Mouse (Mus musculus) hindbrain, embryonic 13.5 days (tissue): ENCODE results near the gene Rnf216. TPM values are rescaled to one million over a fixed set of nuclear protein-coding genes. Genes with fewer than 3 reads are reported as not detected.
A peak's percentile ranks its signal among the peaks of the same experiment; 100 is the strongest.

ENCODE experiments used
- ATAC-seq: fragments of 200-750 bp; cut with Nextera tagmentation; 2 replicates; pipeline ENCODE4 v1.8.0; 2017; ENCODE audit warnings: moderate TSS enrichment; ENCODE audit not compliant: low FRiP score
- H3K27ac ChIP-seq: fragments of 300-500 bp; sonication (generic); 2 replicates; pipeline ENCODE4 v1.5.1; 2015; ENCODE audit warnings: inconsistent platforms, mild to moderate bottlenecking, moderate library complexity
- H3K27me3 ChIP-seq: fragments of 300-500 bp; sonication (generic); 2 replicates; pipeline ENCODE4 v1.6.1; 2015; ENCODE audit warnings: mild to moderate bottlenecking, inconsistent platforms
- H3K36me3 ChIP-seq: fragments of 300-500 bp; sonication (generic); 2 replicates; pipeline ENCODE4 v1.6.1; 2015; ENCODE audit warnings: mild to moderate bottlenecking, inconsistent platforms
- H3K4me1 ChIP-seq: fragments of 300-500 bp; sonication (generic); replicated peaks from 2 replicates; pipeline ENCODE4 v1.6.1; 2015; ENCODE audit warnings: inconsistent platforms
- H3K4me2 ChIP-seq: fragments of 300-500 bp; sonication (generic); 2 replicates; pipeline ENCODE4 v1.6.1; 2015; ENCODE audit warnings: inconsistent platforms, mild to moderate bottlenecking, moderate library complexity
- H3K4me3 ChIP-seq: fragments of 300-500 bp; sonication (generic); 2 replicates; pipeline ENCODE4 v1.5.1; 2015; ENCODE audit warnings: mild to moderate bottlenecking, inconsistent platforms
- H3K9ac ChIP-seq: fragments of 300-500 bp; sonication (generic); 2 replicates; pipeline ENCODE4 v1.6.1; 2015; ENCODE audit warnings: mild to moderate bottlenecking, inconsistent platforms
- H3K9me3 ChIP-seq: fragments of 300-500 bp; sonication (generic); 2 replicates; pipeline ENCODE4 v1.6.1; 2016; ENCODE audit warnings: inconsistent platforms
- WGBS: fragments of 180-500 bp; shearing (Covaris S2); methylation state at CpG from one replicate; pipeline ENCODE4 v1.1.7; 2015; 5-methylcytosine and 5-hydroxymethylcytosine counted together
- polyA plus RNA-seq: library from polyadenylated mRNA; unstranded; fragments of >200 nt; fragmentation: Nextera tagmentation; extraction: Ambion mirVana; gene quantifications from 2 replicates; pipeline ENCODE4 v1.2.1, GENCODE M21; 2015

Rnf216 gene
- polyA plus RNA-seq, 1 experiment from 2014 or later, result 34.0 TPM

DNA sequence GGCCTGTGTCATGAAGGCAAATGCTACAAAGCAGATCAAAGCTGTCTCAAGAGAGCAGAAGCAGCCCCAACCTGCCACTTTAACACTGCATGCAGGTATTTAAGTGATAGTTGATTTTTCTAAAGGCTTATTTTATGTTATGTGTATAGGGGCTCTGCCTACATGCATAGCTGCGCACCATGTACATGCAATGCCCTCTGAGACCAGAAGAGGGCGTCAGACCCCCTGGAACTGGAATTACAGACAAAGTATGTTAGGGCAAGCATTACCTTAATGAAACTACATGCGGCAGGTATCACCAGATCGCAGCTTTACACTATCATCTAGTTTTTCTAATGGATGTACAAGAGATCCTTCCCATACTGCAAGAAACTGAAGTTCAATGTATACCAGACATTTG is 27.9 kb downstream of the Rnf216 start:
- H3K27me3 ChIP-seq, result no peaks in the 10 kb centered on the region
- H3K4me1 ChIP-seq, result no peaks in the 10 kb centered on the region
- no peak overlapping the region for H3K4me3 ChIP-seq
- H3K9ac ChIP-seq, result no peak overlapping the region
- H3K4me2 ChIP-seq, result no peak overlapping the region
- ATAC-seq, result no peak
- peaks cover 70% of the 10 kb centered on the region for H3K36me3 ChIP-seq
- H3K9me3 ChIP-seq, result no peaks in the 10 kb centered on the region
- H3K27ac ChIP-seq, result no peak overlapping the region
- WGBS, result 68% methylated on average over 4 of the region's 4 CpGs

DNA sequence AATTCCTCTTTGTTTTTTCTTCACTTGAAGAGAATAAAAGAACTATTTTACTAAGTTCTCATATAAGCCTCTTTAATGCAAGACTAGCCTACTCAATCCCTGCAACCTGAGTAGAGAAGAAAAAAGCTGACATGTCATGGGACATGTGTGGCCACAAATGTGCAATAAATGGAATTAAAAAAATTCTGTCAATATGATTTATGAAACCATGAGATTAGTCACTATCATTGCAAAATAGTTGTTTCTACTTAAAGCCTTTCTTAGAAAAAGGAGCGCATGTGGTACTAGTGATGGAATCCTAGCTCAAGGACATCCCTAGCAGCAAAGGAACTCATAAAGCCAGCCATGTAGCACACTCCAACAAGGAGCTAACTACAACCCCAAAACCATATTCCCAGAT is 33.0 kb downstream of the Rnf216 start:
- no peak overlapping the region for H3K4me2 ChIP-seq
- H3K4me3 ChIP-seq, result no peak overlapping the region
- H3K9ac ChIP-seq, result no peak overlapping the region
- no peak for ATAC-seq
- H3K27me3 ChIP-seq, result no peaks in the 10 kb centered on the region
- no peak overlapping the region for H3K27ac ChIP-seq
- no peaks in the 10 kb centered on the region for H3K4me1 ChIP-seq
- no peaks in the 10 kb centered on the region for H3K9me3 ChIP-seq
- WGBS, result 100% methylated on average over 1 of the region's 1 CpGs
- H3K36me3 ChIP-seq, result peaks cover 76% of the 10 kb centered on the region

DNA sequence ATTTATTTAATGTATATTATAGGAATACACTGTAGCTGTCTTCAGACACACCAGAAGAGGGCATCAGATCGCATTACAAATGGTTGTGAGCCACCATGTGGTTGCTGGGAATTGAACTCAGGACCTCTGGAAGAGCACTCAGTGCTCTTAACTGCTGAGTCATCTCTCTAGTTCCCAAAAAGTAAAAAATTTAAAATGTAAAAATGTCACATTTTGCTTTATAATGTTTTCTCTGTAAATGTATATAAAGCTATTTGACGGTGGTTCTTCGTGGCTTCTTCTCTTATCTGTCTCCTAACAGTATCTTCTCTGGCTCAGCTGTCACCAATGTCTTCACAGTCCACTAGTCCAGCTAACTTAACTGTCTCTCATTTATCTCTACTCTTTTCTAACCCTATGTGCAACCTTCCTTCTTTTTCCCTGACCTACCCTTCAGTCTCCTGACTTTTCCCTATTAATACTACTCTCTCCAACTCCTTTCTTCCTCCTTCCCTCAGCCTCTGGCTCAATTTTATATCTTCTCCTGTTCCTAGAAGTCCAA is 36.1 kb downstream of the Rnf216 start:
- H3K27me3 ChIP-seq, result no peaks in the 10 kb centered on the region
- no peak overlapping the region for H3K9ac ChIP-seq
- no peak overlapping the region for H3K4me2 ChIP-seq
- H3K4me1 ChIP-seq, result no peaks in the 10 kb centered on the region
- H3K9me3 ChIP-seq, result no peaks in the 10 kb centered on the region
- peaks cover 78% of the 10 kb centered on the region for H3K36me3 ChIP-seq
- no peak for ATAC-seq
- no peak overlapping the region for H3K27ac ChIP-seq
- 93% methylated on average over 3 of the region's 3 CpGs for WGBS
- no peak overlapping the region for H3K4me3 ChIP-seq

DNA sequence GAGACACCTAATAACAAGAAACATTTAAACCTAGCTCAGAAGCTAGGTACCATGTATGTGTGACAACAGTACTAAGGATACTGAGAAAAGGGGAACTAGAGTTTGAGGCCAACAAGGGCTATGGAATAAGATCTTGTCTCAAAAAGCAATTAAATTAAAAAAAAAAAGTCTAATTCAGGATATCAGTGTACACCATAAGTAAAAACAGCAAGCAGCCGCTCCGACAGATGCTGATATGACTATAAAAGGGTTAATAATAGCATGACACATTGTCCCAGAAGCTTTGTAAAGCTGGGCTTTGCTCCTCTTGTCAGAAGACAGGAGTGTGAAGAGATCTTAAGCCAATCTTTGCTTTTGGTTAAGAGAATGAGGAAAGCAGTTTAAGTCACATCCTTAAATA is 36.8 kb downstream of the Rnf216 start:
- H3K9ac ChIP-seq, result no peak overlapping the region
- no peaks in the 10 kb centered on the region for H3K27me3 ChIP-seq
- H3K4me3 ChIP-seq, result no peak overlapping the region
- no peaks in the 10 kb centered on the region for H3K9me3 ChIP-seq
- H3K27ac ChIP-seq, result no peak overlapping the region
- H3K4me1 ChIP-seq, result no peaks in the 10 kb centered on the region
- no peak overlapping the region for H3K4me2 ChIP-seq
- WGBS, result 97% methylated on average over 2 of the region's 2 CpGs
- peaks cover 73% of the 10 kb centered on the region for H3K36me3 ChIP-seq
- ATAC-seq, result no peak

DNA sequence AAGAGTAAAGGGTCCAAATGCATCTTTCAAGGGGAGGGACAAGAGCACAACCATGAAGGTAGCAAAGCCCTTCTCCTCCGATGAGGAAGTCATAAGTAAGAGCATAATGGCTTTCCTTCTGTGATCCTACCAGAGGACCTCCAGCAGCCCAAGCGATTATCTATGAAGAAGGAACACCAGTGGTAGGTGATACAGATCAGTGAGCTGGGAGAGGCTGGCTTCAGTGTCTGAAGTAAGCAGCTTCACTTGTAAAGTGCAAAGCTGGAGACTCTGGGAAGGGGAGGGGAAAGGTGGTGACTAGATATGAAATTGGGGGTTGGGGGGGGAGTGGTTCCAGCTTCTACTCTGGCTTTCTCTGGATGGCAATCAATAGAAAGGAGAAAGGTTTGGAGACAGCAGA is 43.7 kb downstream of the Rnf216 start:
- 95% methylated on average over 2 of the region's 2 CpGs for WGBS
- Histone ChIP-seq H3K36me3 (peaks cover 46% of the 10 kb centered on the region), H3K9me3 (no peaks in the 10 kb centered on the region), H3K9ac (no peak overlapping the region), H3K4me3 (no peak overlapping the region), H3K4me1 (peaks cover 4% of the 10 kb centered on the region; the same call in 1 of the 2 replicates), H3K4me2 (no peak overlapping the region), H3K27me3 (no peaks in the 10 kb centered on the region), H3K27ac (no peak overlapping the region)
- no peak for ATAC-seq

DNA sequence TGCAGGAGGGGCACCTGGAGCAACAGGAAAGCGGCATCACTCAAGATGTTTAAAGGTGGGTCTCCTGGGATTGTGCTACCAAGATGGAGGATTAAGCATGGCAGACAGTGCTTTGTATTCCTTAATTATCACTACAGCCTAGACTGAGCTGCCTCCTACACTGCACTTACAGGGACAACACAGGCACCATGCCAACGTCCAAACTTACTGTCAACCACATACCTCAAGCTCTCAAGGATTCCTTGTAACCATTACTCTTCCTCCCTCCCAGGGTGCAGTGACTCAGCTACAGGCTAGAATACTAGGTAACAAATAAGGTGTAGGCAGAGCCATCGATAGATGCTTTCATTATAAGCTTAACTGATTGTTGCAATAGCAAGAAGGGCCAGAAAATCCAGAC is 44.4 kb downstream of the Rnf216 start:
- Histone ChIP-seq H3K4me2 (no peak overlapping the region), H3K4me3 (no peak overlapping the region)
- WGBS, result 93% methylated on average over 3 of the region's 3 CpGs

DNA sequence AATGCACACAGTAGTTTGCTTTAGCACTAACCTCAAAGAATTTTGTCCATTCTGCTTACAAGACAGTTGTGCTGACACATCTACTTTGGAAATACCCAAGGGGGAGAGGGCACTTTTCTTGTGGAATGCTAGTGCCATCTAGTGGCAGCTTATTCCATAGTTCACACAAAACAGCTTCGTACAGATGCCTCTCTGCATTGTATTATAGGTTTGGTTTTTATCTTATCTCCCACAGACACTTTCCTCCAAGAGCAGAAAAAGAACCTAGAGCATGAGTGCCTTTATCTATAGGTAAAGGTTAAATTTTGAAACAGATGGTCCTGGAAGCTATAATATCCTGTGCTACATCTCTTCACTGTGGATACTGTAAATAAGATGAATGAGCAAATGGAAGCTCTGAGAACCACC is 46.2 kb downstream of the Rnf216 start:
- Histone ChIP-seq H3K9ac (no peak overlapping the region), H3K4me3 (no peak overlapping the region), H3K27ac (peak overlapping the region; percentile 10; the same call in 1 of the 2 replicates), H3K4me1 (peaks cover 5% of the 10 kb centered on the region), H3K9me3 (no peaks in the 10 kb centered on the region), H3K27me3 (no peaks in the 10 kb centered on the region), H3K4me2 (no peak overlapping the region), H3K36me3 (peaks cover 46% of the 10 kb centered on the region)
- ATAC-seq, result no peak
- WGBS, result 12% methylated on average over 1 of the region's 1 CpGs

More for the DNA sequence above, 44.4 kb downstream of the Rnf216 start:
- Histone ChIP-seq H3K9me3 (no peaks in the 10 kb centered on the region), H3K9ac (no peak overlapping the region), H3K4me1 (peaks cover 4% of the 10 kb centered on the region; the same call in 1 of the 2 replicates), H3K27ac (no peak overlapping the region), H3K36me3 (peaks cover 44% of the 10 kb centered on the region), H3K27me3 (no peaks in the 10 kb centered on the region)
- ATAC-seq, result no peak

DNA sequence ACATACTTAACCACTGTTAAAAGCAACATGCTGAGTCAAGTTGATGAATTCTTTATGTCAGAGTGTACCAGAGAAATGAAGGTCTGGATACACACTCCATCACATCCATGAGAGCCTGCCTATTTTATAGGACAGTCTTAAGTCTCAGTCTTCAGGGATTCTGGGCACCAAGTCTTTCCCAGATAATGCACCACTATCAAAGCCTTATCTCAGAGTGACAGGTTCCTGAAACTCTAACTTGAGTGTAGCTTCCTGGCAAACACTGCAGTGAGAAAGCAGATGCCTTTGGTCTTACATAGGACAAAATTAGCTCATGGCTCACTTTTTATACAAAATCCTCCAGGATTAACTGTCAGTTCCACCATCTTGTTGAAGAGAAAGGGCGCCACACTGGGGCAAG is 46.7 kb downstream of the Rnf216 start:
- Histone ChIP-seq H3K9ac (no peak overlapping the region), H3K4me2 (no peak overlapping the region), H3K9me3 (no peaks in the 10 kb centered on the region), H3K27me3 (no peaks in the 10 kb centered on the region), H3K27ac (peak overlapping the region; percentile 10; the same call in 1 of the 2 replicates), H3K4me1 (peaks cover 9% of the 10 kb centered on the region), H3K36me3 (peaks cover 48% of the 10 kb centered on the region), H3K4me3 (no peak overlapping the region)
- WGBS, result 97% methylated on average over 1 of the region's 1 CpGs
- ATAC-seq, result no peak

DNA sequence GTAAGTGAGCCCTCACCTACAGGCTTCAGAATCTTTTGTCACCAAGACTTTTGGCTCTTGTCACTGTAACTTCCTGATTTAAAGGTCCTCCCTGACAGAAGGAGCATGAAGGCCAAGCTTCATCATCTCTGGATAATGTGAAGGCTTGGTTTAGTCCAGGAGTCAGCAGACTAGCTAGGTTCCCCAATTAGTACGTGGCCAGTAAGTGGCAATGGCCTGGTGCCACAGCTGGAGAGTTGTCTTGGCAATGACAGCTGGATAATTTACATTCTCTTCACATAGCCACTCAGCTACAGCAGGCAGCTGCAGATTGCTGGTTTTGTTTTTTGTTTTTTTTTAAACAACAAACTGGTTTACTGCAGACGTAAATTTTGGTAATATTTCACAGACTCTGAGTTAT is 47.6 kb downstream of the Rnf216 start:
- peaks cover 48% of the 10 kb centered on the region for H3K36me3 ChIP-seq
- 75% methylated on average over 2 of the region's 2 CpGs for WGBS

DNA sequence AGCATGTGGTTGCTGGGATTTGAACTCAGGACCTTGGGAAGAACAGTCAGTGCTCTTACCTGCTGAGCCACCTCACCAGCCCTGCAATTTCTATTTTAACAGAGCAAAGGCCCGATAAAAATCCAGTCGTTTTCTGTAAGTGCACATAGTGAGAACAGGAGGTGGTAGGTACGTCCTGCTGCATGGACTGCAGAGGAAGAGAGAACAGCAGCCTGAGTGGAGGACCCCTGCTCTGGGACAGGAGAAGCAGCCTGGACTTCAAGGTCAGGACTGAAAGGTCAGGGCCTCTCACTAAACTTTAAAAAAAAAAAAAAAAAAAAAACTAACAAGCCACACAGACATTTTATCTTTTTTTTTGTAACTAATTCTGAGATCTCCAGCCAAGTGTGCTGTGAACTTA is 50.5 kb downstream of the Rnf216 start:
- no peaks in the 10 kb centered on the region for H3K9me3 ChIP-seq
- peaks cover 18% of the 10 kb centered on the region for H3K4me1 ChIP-seq
- 0 out of 2 replicates have a peak overlapping the region, but pooled peaks have one; percentile 13 for H3K27ac ChIP-seq
- H3K4me2 ChIP-seq, result no peak overlapping the region
- no peaks in the 10 kb centered on the region for H3K27me3 ChIP-seq
- WGBS, result 88% methylated on average over 3 of the region's 3 CpGs
- no peak overlapping the region for H3K9ac ChIP-seq
- H3K4me3 ChIP-seq, result no peak overlapping the region
- no peak for ATAC-seq
- peaks cover 42% of the 10 kb centered on the region for H3K36me3 ChIP-seq

More for the DNA sequence above, 47.6 kb downstream of the Rnf216 start:
- H3K4me3 ChIP-seq, result no peak overlapping the region
- no peak overlapping the region for H3K9ac ChIP-seq
- H3K9me3 ChIP-seq, result no peaks in the 10 kb centered on the region
- no peak overlapping the region for H3K27ac ChIP-seq
- no peak for ATAC-seq
- H3K4me2 ChIP-seq, result no peak overlapping the region
- peaks cover 11% of the 10 kb centered on the region for H3K4me1 ChIP-seq
- H3K27me3 ChIP-seq, result no peaks in the 10 kb centered on the region

DNA sequence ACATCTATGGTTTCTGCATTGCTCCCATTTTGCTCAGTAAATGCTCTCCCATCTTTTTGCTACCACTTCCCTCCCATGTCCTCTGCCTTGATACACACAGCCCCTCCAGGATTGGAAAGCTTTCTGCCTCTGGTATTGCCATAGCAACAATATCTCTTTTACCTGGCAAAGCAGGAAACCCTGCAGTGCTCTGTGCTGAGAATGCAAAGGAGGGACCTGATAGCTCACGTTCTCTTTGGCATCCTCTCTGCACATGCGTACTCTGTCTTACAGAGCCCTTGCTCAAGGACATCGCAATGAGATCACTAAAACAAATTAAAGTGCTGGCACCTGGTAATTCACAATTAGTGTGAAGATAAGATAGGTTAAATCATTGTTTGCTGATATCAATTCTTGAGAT is 51.3 kb downstream of the Rnf216 start:
- Histone ChIP-seq H3K9me3 (no peaks in the 10 kb centered on the region), H3K36me3 (peaks cover 40% of the 10 kb centered on the region), H3K4me3 (no peak overlapping the region), H3K4me1 (peaks cover 18% of the 10 kb centered on the region), H3K4me2 (no peak overlapping the region), H3K27ac (peak overlapping the region; percentile 74), H3K9ac (no peak overlapping the region), H3K27me3 (no peaks in the 10 kb centered on the region)
- WGBS, result 50% methylated on average over 3 of the region's 3 CpGs
- ATAC-seq, result no peak

DNA sequence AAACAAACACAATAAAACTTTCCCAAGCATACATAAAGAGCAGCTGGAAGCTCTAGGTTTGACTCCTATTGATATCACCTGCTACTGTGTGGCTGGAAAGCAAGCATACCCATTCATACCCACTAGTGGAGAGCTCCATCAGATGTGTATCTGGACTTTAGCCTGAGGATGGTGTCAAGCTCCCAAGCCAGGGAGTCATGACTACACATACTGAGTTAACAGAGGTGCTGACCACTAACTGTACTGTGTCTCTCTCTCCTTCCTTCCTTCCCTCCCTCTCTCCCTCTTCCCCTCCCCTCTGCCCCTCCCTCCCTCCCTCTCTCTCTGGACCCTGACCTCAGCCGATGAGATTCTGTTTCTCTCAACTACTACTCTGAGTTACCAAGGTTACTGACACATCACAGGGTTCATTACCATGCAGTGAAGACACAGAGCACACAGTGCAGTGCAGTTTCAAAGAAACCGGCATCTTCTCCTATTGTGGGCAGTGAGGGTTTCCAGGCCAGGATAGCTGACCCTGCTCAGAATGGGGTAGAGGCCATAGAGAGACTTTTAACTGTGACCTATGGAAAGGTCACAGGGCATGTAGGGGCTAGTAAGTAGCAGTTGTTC is 51.9 kb downstream of the Rnf216 start:
- 12% methylated on average over 2 of the region's 2 CpGs for WGBS
- no peaks in the 10 kb centered on the region for H3K27me3 ChIP-seq
- no peak overlapping the region for H3K4me2 ChIP-seq
- H3K4me1 ChIP-seq, result peaks cover 14% of the 10 kb centered on the region
- peaks cover 40% of the 10 kb centered on the region for H3K36me3 ChIP-seq
- H3K9me3 ChIP-seq, result no peaks in the 10 kb centered on the region
- ATAC-seq, result no peak
- H3K9ac ChIP-seq, result no peak overlapping the region
- H3K27ac ChIP-seq, result peak overlapping the region; percentile 74
- no peak overlapping the region for H3K4me3 ChIP-seq

DNA sequence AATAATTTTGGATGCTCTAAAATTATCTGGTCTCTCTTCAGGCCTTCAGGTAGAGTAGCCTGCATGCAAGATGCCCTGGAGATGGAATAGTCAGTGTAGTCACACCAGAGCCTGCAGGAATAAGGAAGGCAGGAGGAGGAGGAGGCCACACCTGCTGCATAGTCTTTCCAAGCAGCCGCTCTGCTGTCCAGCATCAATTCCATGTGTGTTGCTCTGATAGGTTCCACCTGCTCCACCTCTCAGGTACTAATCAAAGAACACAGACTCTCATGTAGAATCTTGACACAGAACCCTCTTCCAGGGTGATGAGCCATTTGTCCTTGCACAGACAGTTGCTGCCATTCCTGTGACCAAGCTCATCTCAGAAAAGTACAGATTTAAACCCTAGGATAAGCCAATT is 52.8 kb downstream of the Rnf216 start:
- Histone ChIP-seq H3K4me1 (peaks cover 14% of the 10 kb centered on the region), H3K4me2 (no peak overlapping the region), H3K9me3 (no peaks in the 10 kb centered on the region), H3K36me3 (peaks cover 37% of the 10 kb centered on the region), H3K4me3 (no peak overlapping the region), H3K27me3 (no peaks in the 10 kb centered on the region), H3K27ac (no peak overlapping the region), H3K9ac (no peak overlapping the region)
- 100% methylated on average over 1 of the region's 1 CpGs for WGBS
- ATAC-seq, result no peak
